Mouse (Mus musculus): ENCODE measurements around the gene Stra6. TPM values are rescaled to one million over a fixed set of nuclear protein-coding genes. Genes with fewer than 3 reads are reported as not detected.

The Stra6 gene
- polyA plus RNA-seq, 1 experiment, result 1.9 TPM

DNA sequence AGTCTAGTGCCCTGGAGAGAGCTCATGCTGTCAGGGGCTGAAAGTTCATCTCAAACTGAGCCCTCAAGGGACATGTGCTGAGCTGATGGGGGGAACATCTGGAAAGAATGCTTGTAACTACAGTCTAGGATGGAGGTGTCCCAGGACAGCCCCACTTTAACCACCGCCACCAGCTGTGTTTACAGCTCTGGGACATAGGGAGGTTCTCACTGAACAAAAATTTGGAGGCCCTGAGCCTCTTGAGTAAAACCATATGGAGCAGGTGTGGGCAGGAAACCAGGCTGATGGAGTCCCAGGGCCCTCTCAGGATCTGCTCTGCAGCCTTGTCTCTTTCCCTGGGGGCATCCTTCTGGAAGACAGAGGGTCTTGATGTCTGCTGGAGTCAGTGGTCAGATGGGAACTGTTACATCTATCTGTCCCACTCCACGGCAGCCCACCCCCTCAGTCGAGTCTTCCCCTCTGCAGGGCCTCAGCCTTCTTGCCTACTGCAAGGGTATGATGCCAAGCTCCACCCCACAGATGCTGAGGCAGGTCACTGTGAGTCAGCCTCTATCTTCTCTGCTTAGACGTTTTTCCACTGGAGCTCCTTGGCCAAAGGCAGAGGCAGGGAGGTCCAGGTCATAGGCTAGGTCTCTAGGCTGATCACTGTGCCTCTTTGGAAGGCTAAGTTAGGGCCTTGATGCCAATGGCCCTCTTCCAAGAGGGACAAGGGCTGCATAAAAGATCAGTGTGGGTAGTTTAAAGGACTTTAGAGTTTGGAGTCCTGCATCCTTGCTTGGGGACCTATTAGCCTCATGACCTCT lies 28.2 kb downstream of the Stra6 start:
- TF ChIP-seq POLR2A (IDR thresholded peaks at IDR 0.05; ENCODE audit: low read depth, low read length) (no peak), CTCF (IDR thresholded peaks at IDR 0.05; ENCODE audit: extremely low read depth, insufficient read depth, insufficient read length, insufficient replicate concordance) (no peak)
- Histone ChIP-seq H3K4me1 (ENCODE audit: control insufficient read depth, insufficient read depth, insufficient read length) (no peaks in the 10 kb centered on the region), H3K27ac (ENCODE audit: insufficient read depth, low read length) (no peak overlapping the region), H3K27me3 (ENCODE audit: control insufficient read depth, insufficient read depth, low read length) (no peaks in the 10 kb centered on the region), H3K4me3 (ENCODE audit: extremely low read depth, insufficient read depth, insufficient read length) (no peak overlapping the region), H3K36me3 (ENCODE audit: control insufficient read depth, insufficient read depth, low read length) (no peaks in the 10 kb centered on the region)
- WGBS, result 57% methylated on average over 4 of the region's 4 CpGs
- DNase-seq (ENCODE audit: low read depth in 1 of 2, low spot score in 2 of 2), result no peak

DNA sequence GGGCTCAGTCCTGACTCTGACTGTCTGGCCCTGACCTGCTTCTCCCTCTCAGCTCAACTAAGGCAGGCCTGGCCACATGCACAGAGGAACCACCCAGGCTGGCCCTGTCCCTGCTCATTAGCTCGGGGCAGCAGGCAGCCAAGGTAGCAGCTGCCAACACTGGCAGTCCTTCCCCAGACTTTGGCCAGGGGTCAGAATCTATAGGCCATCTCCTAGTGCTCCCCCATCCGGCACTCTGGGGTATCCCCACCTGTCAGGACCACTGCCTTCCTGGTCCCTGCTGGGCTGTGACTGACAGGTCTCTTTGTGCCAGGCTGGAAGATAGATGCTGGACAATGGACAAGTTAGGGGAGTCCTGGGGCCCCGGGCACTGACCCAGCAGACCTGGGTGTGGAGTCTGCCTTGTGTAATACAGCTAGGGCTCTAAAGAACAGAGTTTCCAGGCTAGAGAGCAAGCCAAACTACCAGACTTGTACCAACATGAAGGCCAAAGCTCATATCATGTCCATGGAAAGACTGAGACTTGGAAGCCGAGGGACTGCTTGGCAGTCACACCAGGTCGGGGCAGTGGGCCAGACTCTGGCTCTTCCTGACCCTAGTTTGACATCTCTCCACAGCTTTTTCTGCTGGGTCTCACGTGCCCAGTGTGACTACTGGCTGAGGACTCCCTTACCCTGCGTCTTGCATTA lies 29.1 kb downstream of the Stra6 start:
- no peak overlapping the region for H3K27ac ChIP-seq (ENCODE audit: insufficient read depth, low read length)
- no peak for DNase-seq (ENCODE audit: low read depth in 1 of 2, low spot score in 2 of 2)
- H3K36me3 ChIP-seq (ENCODE audit: control insufficient read depth, insufficient read depth, low read length), result no peaks in the 10 kb centered on the region
- H3K4me3 ChIP-seq (ENCODE audit: extremely low read depth, insufficient read depth, insufficient read length), result no peak overlapping the region
- WGBS, result 70% methylated on average over 7 of the region's 7 CpGs
- no peaks in the 10 kb centered on the region for H3K4me1 ChIP-seq (ENCODE audit: control insufficient read depth, insufficient read depth, insufficient read length)
- no peaks in the 10 kb centered on the region for H3K27me3 ChIP-seq (ENCODE audit: control insufficient read depth, insufficient read depth, low read length)
- no peak for TF ChIP-seq CTCF (IDR thresholded peaks at IDR 0.05; ENCODE audit: extremely low read depth, insufficient read depth, insufficient read length, insufficient replicate concordance)
- no peak for TF ChIP-seq POLR2A (IDR thresholded peaks at IDR 0.05; ENCODE audit: low read depth, low read length)

DNA sequence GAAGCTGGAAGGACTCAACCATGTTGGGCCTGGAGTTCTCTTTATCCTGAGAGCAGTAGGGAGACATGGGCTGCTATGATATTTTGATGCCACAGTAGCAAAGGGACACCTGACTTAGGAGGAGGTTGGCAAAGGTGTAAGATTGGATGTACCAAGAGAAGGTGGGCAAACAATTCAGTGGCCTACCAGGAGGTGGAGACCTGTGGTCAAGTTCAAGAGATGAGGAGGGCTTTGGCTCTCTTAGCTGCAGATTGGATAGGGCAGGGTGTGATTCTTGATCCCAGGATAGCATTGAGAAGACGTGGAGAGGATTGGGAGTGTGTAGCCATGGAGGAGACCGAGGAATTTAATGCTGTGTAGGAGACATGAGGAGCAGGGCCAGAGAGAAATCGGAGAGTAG lies 30.2 kb downstream of the Stra6 start:
- Histone ChIP-seq H3K27me3 (ENCODE audit: control insufficient read depth, insufficient read depth, low read length) (no peaks in the 10 kb centered on the region), H3K27ac (ENCODE audit: insufficient read depth, low read length) (no peak overlapping the region), H3K4me3 (ENCODE audit: extremely low read depth, insufficient read depth, insufficient read length) (no peak overlapping the region), H3K36me3 (ENCODE audit: control insufficient read depth, insufficient read depth, low read length) (no peaks in the 10 kb centered on the region), H3K4me1 (ENCODE audit: control insufficient read depth, insufficient read depth, insufficient read length) (no peaks in the 10 kb centered on the region)
- WGBS, result 76% methylated on average over 3 of the region's 3 CpGs
- no peak for TF ChIP-seq CTCF (IDR thresholded peaks at IDR 0.05; ENCODE audit: extremely low read depth, insufficient read depth, insufficient read length, insufficient replicate concordance)
- no peak for TF ChIP-seq POLR2A (IDR thresholded peaks at IDR 0.05; ENCODE audit: low read depth, low read length)
- no peak for DNase-seq (ENCODE audit: low read depth in 1 of 2, low spot score in 2 of 2)

- H3K36me3 ChIP-seq (ENCODE audit: control insufficient read depth, insufficient read depth, low read length), result no peaks in the 10 kb centered on the region
- WGBS, result 89% methylated on average over 6 of the region's 6 CpGs
- no peaks in the 10 kb centered on the region for H3K27me3 ChIP-seq (ENCODE audit: control insufficient read depth, insufficient read depth, low read length)
- no peak overlapping the region for H3K4me3 ChIP-seq (ENCODE audit: extremely low read depth, insufficient read depth, insufficient read length)
- no peaks in the 10 kb centered on the region for H3K4me1 ChIP-seq (ENCODE audit: control insufficient read depth, insufficient read depth, insufficient read length)
- TF ChIP-seq POLR2A (IDR thresholded peaks at IDR 0.05; ENCODE audit: low read depth, low read length) (no peak), CTCF (IDR thresholded peaks at IDR 0.05; ENCODE audit: extremely low read depth, insufficient read depth, insufficient read length, insufficient replicate concordance) (no peak)
- no peak for DNase-seq (ENCODE audit: low read depth in 1 of 2, low spot score in 2 of 2)
- H3K27ac ChIP-seq (ENCODE audit: insufficient read depth, low read length), result no peak overlapping the region
Measured at GRCm38 (mm10) chr9:58095977-58096376, 32.4 kb downstream of the Stra6 start.

- H3K27me3 ChIP-seq (ENCODE audit: control insufficient read depth, insufficient read depth, low read length), result no peaks in the 10 kb centered on the region
- WGBS, result 78% methylated on average over 5 of the region's 5 CpGs
- no peak overlapping the region for H3K4me3 ChIP-seq (ENCODE audit: extremely low read depth, insufficient read depth, insufficient read length)
- no peak for DNase-seq (ENCODE audit: low read depth in 1 of 2, low spot score in 2 of 2)
- H3K4me1 ChIP-seq (ENCODE audit: control insufficient read depth, insufficient read depth, insufficient read length), result no peaks in the 10 kb centered on the region
- H3K27ac ChIP-seq (ENCODE audit: insufficient read depth, low read length), result no peak overlapping the region
- H3K36me3 ChIP-seq (ENCODE audit: control insufficient read depth, insufficient read depth, low read length), result no peaks in the 10 kb centered on the region
- no peak for TF ChIP-seq POLR2A (IDR thresholded peaks at IDR 0.05; ENCODE audit: low read depth, low read length)
- TF ChIP-seq CTCF (IDR thresholded peaks at IDR 0.05; ENCODE audit: extremely low read depth, insufficient read depth, insufficient read length, insufficient replicate concordance), result no peak
Measured at GRCm38 (mm10) chr9:58096629-58097301, 33.2 kb downstream of the Stra6 start.

DNA sequence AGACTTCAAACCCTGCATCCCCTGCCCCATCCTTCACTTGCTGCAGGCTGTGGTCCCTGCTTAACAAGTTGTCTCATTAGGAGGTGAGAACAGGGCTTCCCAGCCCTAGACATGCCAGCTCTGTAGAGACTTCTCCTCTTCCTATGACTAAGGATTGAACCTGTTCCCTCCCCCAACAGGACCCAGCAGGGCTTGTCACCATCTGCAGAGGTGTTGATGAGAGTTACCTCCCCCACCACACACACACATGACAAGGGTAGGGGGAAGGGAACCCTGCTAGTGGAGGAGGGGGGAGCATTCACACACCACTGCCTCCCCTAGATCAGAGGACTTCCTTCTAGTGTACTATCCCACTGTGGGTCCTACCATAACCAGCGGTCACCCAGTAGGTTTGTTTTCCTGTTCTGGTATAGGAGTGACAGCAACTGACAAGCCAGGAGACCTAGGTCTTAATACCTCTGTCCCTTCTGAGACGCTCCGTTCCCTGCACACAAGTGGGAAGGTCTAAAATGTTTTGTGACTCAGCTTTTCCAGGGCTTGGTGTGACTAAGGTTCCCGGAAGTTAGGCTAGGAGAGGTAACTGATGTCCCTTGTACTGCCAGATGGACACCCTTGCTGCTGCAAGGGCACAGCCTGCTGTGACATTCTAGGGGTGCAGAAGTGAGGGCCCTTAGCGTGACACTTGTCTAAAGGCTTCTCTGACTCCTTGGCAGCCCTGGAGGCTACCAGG lies 36.4 kb downstream of the Stra6 start:
- Histone ChIP-seq H3K36me3 (ENCODE audit: control insufficient read depth, insufficient read depth, low read length) (no peaks in the 10 kb centered on the region), H3K27ac (ENCODE audit: insufficient read depth, low read length) (no peak overlapping the region), H3K27me3 (ENCODE audit: control insufficient read depth, insufficient read depth, low read length) (no peaks in the 10 kb centered on the region), H3K4me1 (ENCODE audit: control insufficient read depth, insufficient read depth, insufficient read length) (no peaks in the 10 kb centered on the region), H3K4me3 (ENCODE audit: extremely low read depth, insufficient read depth, insufficient read length) (no peak overlapping the region)
- WGBS, result 81% methylated on average over 5 of the region's 5 CpGs
- no peak for DNase-seq (ENCODE audit: low read depth in 1 of 2, low spot score in 2 of 2)
- TF ChIP-seq CTCF (IDR thresholded peaks at IDR 0.05; ENCODE audit: extremely low read depth, insufficient read depth, insufficient read length, insufficient replicate concordance) (no peak), POLR2A (IDR thresholded peaks at IDR 0.05; ENCODE audit: low read depth, low read length) (no peak)

All from spleen, adult 2 months (tissue).